Mouse (Mus musculus): ENCODE measurements around the gene Ctdnep1.

DNA sequence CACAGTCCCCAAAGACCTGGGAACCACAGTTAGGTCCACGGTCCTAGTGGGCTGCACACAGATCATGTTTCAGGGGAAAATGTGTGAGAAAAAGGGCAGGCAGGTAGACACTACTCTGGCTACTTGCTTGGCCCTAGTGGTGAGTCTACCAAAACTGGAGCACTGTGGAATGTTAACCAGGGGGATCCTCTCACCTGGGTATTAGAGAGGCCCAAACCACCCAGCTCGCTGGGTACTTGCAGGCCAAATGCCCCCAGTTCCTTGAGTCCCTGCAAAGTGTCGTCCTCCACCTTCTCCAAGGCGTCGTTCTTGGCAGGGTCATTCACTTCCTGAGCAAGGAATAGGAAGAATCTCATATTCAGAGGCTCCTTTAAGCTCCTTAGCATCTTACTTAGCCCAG lies 33.1 kb downstream of the Ctdnep1 start:
- TF ChIP-seq POLR2A (IDR thresholded peaks at IDR 0.05; ENCODE audit: low read depth, low read length) (no peak), CTCF (IDR thresholded peaks at IDR 0.05; ENCODE audit: extremely low read depth, insufficient read depth, insufficient read length, insufficient replicate concordance) (no peak)

All from spleen, adult 2 months (tissue).